Mouse (Mus musculus) spleen, adult 2 months (tissue): Measurements from ENCODE around the gene Qprt.

Source experiments
- CTCF ChIP-seq: fragments of 200-500 bp; IDR thresholded peaks from 2 replicates; pipeline ENCODE4 v1.5.1; 2011; ENCODE audit warnings: mild to moderate bottlenecking, inconsistent platforms; ENCODE audit not compliant: insufficient read depth, insufficient read length, insufficient replicate concordance; ENCODE audit errors: extremely low read depth
- POLR2A ChIP-seq: fragments of 200-500 bp; IDR thresholded peaks from 2 replicates; pipeline ENCODE4 v1.6.1; 2011; ENCODE audit warnings: low read depth, low read length, inconsistent platforms

DNA sequence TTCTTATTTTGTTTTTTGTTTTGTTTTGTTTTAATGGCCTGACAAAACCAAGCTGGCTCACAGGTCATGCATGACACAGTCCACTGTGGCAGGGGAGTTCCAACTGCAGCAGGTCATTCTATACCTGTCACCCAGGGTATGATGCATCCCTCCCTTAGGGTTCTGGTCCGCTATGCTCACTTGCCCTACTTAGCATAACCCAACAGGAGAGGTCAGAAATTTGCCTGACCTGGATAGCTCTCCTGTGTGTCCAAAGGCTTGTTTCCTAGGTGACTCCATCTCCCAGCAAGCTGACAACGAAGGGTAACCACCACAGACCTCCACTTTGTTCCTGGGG is 24.2 kb upstream of the Qprt start:
- no peak for TF ChIP-seq CTCF
- TF ChIP-seq POLR2A = no peak
